Mouse (Mus musculus): ENCODE measurements around the gene Ptms.

DNA sequence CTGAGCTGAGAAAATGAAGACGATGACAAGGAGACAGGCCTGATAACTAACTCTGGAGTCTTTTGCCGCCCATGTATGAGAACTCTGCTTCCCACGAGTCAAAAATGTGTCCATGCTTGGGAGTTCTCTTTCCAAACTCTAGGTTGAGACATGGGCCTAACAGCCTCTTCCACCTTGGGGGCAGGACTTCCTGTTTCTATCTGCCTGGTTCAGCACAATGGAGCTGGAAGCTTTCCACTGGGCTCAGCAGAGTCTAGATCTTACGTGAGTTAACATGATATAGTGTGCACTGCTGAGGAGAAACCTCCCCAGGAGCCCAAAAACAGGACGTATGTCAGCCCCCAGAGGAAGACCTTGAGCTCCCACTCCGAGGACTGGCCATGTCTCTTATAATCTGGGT lies 6.7 kb downstream of the Ptms start:
- TF ChIP-seq POLR2A (IDR thresholded peaks at IDR 0.05; ENCODE audit: borderline replicate concordance, insufficient read depth, low read length) (no peak), CTCF (IDR thresholded peaks at IDR 0.05; ENCODE audit: borderline replicate concordance, insufficient read depth, low read depth, low read length) (no peak)

All from cerebellum, adult 2 months (tissue).